Mouse (Mus musculus): Measurements from ENCODE around the gene Snupn. TPM values are rescaled to one million over a fixed set of nuclear protein-coding genes. Genes with fewer than 3 reads are reported as not detected.
"Not testable (repeated sequence)": the region's sequence is repeated elsewhere in the genome, so short reads cannot be mapped to it uniquely, and the experiment has no call there.

Snupn gene
- total RNA-seq (2021), result 1 to 10 TPM; 7.2 to 8.8 TPM
- long read RNA-seq, experiment 1, transcript Snupn-201 (9 exons, 1,391 nt), result major isoform, 13 of 15 reads
- long read RNA-seq, experiment 1, partial matches to known transcripts, result 2 of 15 reads
- long read RNA-seq, experiment 1, other reads (novel, unspliced or antisense), result 0 of 15 reads
- long read RNA-seq, experiment 2, transcript Snupn-201 (9 exons, 1,391 nt), result major isoform, 17 of 19 reads
- long read RNA-seq, experiment 2, partial matches to known transcripts, result 2 of 19 reads
- long read RNA-seq, experiment 2, other reads (novel, unspliced or antisense), result 0 of 19 reads

DNA sequence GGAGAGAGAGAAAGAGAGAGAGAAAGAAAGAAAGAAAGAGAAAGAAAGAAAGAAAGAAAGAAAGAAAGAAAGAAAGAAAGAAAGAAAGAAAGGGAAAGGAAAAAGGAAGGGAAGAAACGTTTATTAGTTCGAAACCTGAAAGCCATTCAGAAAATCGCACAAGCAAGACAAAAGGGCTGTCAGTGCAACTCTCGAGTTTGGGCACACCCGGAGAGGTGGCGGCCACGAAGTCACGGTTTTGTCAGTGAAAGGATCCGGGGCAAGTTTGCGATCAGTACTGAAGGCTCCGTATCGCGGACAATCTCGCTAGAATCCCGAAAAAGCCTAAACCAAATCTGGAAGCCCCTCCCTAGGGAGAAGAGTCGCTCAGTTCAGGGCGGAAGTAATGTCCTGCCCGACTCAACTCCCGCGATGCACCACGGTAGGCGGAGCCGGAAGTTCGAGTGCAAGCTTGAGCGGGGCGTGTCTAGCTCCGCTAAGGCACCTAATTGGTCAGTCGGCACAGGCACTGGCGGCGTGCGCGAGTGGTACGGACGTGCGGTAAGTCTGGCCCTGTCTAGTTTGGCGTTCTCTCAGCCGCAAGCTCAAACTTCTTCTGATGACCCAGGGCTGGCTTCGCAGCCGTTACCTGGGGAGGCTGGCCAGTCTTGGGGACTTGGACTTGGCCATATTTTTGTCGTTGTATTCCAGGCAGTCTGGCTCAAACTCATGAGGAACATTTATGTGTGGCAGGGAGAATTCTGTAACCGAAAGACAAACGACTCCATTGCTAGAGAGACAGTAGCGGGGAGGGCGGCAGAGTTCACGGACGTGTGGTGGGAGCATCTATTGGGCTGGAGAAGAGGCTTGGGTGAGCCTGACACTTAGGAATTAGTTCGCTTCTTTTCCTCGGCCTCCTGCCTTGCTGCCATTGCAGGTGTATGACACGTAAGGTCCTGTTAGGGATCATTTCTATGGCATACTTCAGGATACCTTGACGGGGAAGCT is at the start of gene Snupn:
Snupn (plus strand) TSS at position 465 of the 987 bp plus-strand sequence.
- intact Hi-C loops (cut with DNase I), result loop anchor here (5.0 kb wide), 1 partner anchor 42 kb away; the partner anchor contains the start of gene Ptpn9
- DNase-seq, result peak; percentile 94 to 97

DNA sequence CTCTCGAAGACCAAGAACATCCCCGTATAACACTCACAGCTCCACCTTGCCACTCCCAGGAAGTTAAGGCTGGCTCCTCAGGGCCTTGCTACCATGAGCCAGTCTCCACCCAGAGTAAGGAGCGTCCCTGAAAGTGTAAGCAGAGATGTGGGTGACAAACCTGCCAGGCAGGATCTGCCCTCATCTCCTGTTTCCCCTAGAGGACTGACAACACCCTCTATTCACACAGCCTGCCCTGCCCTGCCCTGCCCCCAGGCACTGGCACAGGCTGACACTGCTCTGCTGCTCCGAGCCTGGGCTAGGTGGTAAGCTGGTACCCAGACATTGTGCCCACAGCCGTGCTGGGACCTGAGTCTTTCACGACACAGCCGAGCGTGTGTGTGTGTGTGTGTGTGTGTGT is 49.5 kb upstream of the Snupn start:
- DNase-seq, result peak in 1 of 2 experiments; percentile 26
- intact Hi-C loops (cut with DNase I), result no loop called here

DNA sequence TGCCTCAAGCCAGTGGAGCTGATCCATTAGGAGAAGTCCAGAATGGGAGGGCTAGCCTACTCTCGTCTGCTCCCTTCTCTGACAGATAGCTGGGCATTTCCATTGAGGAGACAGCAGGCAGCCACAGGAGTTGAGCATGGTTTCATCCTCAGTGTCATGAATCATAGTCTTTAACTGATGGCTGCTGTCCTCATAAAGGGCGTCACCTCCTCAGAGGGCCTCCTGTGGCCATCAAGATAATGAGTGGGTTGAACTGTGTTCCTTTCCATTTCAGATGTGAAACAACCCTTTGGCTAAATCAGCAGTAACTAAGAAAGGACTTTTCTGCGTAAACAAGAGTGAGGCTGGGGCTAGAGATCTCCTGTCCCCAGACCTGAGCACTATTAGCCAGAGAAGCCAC is 47.0 kb upstream of the Snupn start:
- intact Hi-C loops (cut with DNase I), result no loop called here
- no peak for DNase-seq

DNA sequence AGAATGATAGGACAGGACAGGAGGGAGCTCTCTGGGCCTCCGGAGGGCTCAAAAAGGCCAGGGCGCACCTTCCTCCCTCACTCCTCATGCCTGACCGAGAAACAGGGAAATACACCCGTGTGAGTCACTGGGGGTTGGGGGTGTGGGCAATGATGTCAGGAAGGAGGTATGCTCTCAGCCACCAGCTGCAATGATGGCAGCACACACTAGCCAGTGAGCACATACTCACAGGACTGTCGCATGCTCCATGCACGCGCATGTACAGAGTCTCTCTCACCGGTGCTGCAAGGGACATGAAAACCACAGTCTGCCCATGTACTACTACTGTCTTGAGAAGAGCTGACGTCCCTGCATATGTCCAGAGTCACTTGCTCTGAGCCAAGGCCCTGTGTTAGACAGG is 43.1 kb upstream of the Snupn start:
- intact Hi-C loops (cut with DNase I), result no loop called here
- DNase-seq, result peak in 1 of 2 experiments; percentile 20

DNA sequence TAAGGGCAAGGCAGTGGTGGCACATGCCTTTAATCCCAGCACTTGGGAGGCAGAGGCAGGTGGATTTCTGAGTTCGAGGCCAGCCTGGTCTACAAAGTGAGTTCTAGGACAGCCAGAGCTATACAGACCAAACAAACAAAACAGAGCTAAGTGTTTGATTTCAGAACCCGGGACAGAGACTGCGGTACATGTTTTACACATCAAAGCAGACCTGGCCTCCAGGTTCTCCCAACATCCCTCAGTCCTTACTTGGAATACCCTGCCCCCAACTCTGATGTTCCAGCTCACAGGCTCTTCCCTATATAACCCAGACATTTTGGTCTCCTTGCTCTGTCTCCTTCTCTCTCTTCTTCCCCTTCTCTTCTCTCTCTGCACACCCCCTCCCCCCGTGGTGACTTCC is 40.7 kb upstream of the Snupn start:
- DNase-seq; intact Hi-C loops (cut with DNase I): not testable (repeated sequence)

DNA sequence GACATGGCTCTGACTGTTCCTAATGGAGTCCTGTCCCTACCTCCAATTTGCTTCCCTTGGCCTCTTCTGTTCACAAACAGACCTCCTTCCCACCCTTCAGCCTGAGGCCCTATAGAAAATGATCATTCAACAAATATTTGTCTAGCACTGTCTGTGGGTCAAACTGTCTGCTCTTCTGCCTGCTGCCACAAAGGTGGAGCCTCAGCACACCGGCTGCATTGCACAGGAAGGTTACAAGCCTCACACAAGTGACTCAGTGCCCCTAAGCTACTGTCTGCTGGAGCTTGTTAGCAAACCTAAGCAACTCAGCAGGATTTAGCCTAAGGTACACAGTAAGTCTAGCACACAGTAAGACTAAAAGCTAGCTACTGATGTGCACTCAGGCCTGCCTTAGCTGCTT is 39.7 kb upstream of the Snupn start:
- intact Hi-C loops (cut with DNase I), result no loop called here
- DNase-seq, result no peak

DNA sequence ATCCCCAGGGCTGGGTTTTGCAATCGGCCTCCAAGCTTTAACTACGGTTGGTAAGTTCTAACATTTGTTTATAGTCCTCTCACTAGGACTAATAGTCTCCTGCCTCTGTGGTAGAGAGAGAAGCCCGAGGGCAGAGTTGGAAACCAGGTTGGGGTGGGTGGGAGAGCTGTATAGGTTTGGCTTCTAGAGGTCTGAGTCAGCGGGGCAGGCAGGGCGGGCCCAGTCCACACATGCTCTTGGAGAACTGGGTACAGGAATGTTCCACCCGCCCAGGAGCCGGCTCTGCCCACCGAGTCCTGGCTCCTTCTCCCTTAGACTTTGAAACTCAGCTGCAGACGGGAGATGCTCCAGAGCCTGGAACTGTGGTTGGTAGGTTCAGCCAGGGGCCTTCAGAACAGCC is 36.7 kb upstream of the Snupn start:
- peak; percentile 35 to 42 for DNase-seq
- intact Hi-C loops (cut with DNase I), result no loop called here

DNA sequence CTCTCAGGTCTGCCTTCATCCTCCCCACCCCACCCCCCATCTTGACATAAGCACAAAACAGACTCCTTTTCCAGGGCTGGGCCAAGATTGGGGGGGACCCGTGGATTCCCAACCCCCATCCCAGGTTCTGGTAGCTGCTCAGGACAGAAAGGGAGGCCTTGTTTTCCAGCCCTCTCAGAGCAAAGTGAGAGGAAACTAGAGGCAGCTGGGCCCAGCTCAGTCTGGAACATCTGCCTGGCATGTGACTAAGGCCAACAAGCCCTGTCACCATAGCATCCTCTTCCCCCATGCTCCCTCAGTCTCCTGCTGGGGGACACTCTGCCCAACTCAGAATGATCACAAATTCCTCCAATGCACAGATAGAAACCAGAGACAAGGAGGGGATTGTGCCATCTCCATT is 35.6 kb upstream of the Snupn start:
- intact Hi-C loops (cut with DNase I), result no loop called here

DNA sequence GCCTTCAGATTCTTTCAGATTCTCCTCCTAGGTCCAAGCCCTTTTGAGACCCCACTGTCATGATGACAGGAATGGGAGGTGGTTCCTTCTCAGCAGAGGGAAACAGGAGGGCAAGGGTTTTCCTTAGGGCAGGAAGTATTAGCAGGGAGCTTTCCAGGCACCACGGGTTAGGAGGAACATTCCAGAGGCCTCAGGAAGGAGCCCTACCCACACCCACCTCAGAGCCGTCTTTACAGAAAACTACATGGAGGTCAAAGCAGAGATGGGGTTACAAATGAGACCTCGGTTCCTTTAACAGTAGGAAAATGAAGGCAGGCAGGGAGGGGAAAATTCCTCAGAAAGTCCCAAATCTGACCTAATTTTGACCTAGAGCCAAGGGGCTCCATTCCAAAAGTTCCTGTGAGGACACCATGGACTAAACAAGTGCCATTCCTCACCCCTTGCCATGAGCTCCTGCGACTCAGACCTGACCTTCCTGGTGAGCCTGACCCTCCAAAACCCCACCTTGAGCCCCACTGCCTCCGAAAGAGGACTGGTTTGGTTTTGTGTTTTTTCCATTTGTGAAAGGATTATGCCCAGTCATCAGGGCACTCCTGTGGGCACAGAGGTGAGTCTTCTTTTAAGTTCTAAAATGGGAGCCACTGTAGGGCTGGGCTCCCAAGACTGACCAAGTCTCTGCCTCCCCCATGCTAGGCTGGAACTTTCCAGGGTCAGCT is 34.8 kb upstream of the Snupn start:
- peak; percentile 13 to 59 for DNase-seq
- intact Hi-C loops (cut with DNase I), result no loop called here

More for the DNA sequence above, 35.6 kb upstream of the Snupn start:
- DNase-seq, result peak in 1 of 2 experiments; percentile 11

DNA sequence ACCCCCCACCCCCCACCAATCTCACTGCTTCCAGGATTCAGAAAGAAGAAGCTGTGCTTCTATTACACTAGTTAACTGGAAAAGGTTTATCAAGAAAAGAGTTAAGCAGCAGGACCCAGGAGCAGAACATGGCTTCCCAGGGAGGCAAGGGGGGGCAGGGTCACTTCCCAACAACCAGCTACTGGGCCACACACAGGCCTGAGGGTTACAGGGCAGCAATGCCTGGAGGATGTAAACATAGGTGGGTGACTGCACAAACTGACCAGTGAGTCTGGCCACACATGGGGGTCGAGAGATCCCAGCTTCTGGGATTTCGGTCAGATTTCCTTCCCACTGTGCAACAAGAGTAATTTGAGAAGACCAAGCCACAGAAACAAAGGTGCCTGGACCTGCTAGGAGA is 33.5 kb upstream of the Snupn start:
- intact Hi-C loops (cut with DNase I), result no loop called here
- no peak for DNase-seq

DNA sequence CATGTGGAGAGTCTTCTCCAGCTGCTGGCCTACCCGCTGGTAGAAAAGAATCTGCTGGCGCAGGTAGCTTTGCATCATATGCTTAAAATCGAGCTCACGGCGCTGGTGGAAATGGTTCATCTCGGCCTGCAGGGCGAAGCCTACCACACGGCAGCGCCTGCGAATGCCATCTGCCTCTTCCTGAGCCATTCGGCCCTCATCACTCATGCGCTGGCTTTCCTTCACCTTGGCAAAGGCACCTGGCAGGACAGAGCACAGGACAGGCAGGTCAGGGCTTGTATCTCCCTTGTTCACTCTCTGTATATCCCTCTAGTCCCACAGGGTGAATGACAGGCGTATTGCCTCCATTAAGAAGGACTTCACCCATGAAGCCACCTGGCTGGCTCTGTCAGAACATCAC is 32.2 kb upstream of the Snupn start:
- DNase-seq, result no peak
- intact Hi-C loops (cut with DNase I), result no loop called here

DNA sequence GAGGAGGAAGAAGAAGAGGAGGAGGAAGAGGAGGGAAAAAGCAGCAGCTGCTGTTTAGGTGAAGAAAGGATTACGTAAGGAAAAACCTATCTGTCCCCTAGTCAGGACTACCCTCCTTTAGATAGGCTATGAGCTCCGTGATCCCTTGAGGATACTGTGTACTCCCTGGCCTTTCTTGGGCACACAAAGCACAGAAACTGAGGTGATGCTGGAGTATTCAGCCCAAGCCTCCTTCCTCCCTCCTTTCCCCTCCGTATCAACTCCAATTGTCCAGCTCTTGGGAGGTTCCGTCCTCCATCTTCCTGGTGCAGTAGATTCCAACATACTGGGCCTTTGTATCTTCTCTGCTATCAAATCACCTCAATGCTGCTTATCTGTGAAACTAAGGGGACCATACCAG is 27.9 kb upstream of the Snupn start:
- DNase-seq, result no peak
- intact Hi-C loops (cut with DNase I), result no loop called here

DNA sequence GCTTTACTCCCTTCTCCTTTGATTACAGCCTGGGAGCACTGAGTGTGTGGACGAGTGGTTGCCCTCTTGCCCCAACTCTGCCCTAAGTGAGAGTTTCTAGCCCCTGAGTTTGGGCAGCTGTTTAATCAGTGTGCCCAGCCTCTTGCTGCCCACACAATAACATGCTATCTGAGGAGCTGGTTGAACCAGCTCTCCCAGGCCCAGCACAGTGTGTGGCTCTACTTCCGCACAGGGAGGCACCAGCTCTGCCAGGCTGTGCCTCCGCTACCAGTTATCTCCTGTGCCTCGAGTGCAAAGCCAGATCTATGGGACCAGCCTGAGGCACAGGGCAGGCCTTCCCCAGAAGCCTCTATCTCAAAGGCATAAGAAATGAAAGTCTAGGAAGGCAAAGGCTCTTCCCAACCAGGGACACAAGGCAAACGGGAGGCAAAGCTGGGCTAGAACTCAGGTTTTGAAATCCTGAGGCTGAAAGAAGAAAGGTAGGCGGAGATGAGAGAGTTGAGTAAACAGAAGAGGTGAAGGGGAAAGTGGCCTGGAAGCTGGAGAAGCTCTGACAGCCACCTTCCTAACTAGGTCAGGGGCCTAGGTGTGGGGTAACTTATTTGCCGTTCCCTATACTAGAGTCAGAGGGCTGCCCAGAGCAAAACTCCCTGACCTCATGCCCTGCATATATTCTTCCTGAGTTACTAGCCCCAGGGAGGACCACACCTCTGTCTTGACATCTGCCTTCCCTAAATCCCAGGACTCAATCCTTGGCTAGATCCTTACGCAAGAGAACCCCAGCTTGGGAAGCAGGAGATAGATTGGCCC is 26.6 kb upstream of the Snupn start:
- no peak for DNase-seq
- intact Hi-C loops (cut with DNase I), result no loop called here

DNA sequence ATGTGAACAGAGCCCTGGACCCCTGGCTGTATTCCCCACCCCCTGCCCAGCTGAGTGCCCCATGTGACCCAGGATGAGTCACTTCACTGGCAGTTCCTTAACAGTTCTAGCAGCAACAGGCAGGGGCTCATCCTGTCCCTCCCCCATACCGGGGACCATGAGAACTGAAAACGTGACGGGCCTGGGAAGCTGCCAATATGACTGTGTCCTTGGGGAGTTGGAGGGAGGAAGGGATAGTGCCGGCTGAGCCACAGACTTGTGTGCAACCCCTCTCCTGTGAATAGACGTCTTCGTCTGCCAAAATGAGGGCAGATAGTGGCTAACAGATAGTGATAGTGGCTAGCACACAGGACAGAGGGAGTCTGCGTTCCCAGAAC is 26.0 kb upstream of the Snupn start:
- intact Hi-C loops (cut with DNase I), result loop anchor here (5.0 kb wide), 2 partner anchors 32 to 208 kb away; partner anchors contain the start of gene Man2c1
- DNase-seq, result peak; percentile 83 to 85

DNA sequence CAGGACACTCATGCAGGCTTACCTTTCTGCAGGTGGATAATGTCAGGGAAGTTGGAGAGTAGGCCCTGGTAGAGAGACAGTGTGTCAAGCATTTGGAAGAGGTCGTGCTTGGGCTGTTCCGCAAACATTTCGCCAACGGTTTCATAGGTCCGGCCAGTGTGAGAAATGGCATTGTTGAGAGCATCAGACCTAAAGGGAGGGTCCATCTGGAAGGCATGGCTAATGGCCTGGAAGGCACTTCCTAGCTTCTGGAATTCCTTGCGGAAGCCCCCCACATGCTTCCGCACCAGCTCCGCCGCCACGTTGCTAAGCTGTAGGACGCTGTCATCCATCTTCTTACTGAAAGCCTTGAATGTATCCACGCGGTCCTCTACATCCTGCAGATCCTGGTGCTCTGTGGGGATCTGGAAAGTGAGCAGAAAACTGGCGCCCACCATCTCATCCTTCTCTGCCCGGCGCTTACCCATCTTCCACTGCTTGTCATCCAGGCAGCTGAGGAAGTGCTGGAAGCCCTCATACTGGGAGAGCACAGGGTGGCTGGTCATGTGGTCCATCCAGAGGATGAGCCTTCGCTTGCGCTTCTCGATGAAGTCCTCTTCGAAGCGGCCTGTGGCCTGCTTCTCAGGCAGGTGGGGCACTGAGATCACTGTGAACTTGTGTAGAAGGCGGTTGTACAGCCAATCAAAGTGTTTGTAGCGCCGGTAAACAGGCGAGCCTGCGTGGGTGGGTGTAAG is 25.2 kb upstream of the Snupn start:
- no peak for DNase-seq
- intact Hi-C loops (cut with DNase I), result loop anchor here (5.0 kb wide), 2 partner anchors 33 to 207 kb away; partner anchors contain the start of gene Man2c1

DNA sequence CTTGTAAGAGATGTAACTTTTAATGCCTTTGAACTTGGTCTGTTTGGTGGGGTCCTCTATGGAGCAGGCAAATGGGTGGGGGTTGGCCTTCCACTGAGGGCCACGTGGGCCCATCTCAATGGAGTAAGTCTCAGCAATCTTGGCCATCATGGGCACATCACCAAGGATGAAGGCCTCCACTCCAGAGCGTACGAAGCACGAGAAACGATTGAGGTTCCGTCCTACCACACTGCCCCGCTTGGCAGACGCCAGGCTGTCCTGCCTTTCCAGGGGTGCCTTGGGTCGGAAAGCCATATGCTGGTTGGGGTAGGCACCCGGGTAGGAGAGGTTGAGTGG is 24.7 kb upstream of the Snupn start:
- no peak for DNase-seq
- intact Hi-C loops (cut with DNase I), result loop anchor here (5.0 kb wide), 2 partner anchors 34 to 206 kb away; partner anchors contain the start of gene Man2c1

DNA sequence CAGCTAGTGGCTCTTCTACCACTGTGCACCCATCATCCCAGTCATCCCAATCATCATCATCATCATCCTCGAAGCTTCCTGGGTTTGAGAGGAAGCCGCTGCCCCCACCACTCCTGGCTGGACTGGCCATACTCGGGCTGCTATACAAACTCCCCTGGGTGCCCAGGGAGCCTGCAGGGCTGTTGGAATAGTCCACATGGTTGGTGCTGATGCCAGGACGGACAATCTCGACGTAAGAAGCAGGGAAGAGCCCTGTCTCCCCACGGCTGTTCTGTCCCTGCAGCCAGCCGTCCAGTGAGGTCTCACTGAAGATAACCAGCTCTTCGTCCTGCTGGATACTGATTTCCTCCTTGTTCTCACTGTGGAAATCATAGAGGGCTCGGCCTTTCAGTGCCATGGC is 24.3 kb upstream of the Snupn start:
- DNase-seq, result no peak
- intact Hi-C loops (cut with DNase I), result loop anchor here (5.0 kb wide), 2 partner anchors 34 to 206 kb away; partner anchors contain the start of gene Man2c1

DNA sequence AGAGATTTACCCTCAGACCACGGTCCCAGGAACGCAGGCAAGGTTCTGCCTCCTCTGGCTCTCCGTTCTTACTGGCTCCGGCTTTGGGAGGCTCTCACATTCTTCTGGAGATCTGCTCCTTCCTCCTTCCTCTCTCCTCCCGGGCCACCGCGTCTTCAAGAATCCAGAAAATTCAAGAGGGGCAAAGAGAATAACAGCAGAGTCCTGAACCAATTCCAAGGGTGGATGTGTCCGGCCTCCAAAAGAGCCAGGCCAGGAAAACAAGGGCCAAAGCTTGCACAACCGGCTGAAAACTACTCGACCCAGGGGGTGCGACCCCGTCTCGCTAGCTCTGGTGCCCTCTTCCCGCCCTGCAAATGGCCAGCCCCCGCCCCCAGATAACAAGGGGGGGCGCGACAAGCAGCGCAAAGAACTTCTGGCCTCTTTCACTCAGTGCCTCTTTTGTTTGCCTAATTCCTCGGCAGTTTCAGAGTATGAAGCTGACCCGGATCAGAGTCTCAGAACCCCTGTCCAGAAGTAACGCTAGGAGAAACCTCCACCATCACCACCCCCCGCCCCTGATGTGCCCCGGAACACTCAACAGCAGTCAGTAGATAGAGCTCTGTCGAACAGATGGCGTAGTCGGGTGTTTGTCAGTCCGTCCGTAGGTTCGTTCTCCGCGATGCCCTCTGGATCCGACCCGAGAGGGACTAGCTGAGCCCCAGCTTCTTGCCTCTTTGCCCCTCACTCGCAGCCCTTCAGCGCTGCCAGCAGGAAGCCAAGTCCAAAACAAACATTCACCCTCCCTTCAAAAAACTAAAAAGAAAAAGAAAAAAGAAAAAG is 23.3 kb upstream of the Snupn start:
- peak in 1 of 2 experiments; percentile 44 for DNase-seq
- intact Hi-C loops (cut with DNase I), result loop anchor here (5.0 kb wide), 2 partner anchors 35 to 205 kb away; partner anchors contain the start of gene Man2c1

All from gastrocnemius, postnatal 36 days (tissue).